9 mouse cellular contexts compared by ENCODE assay signal in the genomic region with DNA sequence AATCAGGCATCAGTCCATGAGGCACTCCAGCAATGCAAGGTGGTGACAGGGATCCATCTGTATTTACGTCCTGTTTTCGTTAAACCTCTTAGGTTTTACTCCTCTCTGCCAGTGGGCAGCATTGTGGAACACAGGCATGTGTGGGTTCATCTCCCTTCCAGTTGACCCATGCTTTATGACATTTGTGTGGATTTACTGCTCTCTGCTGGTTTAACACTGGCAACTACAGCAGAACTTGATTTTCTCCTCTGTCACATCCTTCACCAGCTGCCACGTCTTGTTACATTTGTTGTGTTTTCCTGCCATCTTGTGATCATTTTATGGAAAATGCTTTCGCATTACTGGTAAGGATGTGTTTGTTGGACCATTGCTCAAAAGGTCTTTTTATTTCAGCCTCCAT. TPM values are rescaled to one million over a fixed set of nuclear protein-coding genes. Genes with fewer than 3 reads are reported as not detected.
A peak's percentile ranks its signal among the peaks of the same experiment; 100 is the strongest.
DNase-seq lines count a peak whose midpoint lies in the region; ATAC-seq and TF ChIP-seq lines count a peak whose summit lies in the region.
"Had no signal": no experiment of that assay in that cellular context is flagged by ENCODE, and none has a peak within 500 bp of the region (broad histone marks: within the 10 kb centered on the region; RNA-seq: fewer than 3 reads in every experiment).

No protein-coding gene starts in this region.

- peak; percentile 62 for TF ChIP-seq CTCF in heart, adult 2 months (IDR thresholded peaks at IDR 0.05)
- TF ChIP-seq CTCF in lung, embryonic 14.5 days (IDR thresholded peaks at IDR 0.05; ENCODE audit: low read depth): peak; percentile 59
- no peak for TF ChIP-seq CTCF in thymus, adult 2 months (IDR thresholded peaks at IDR 0.05; ENCODE audit: borderline replicate concordance, control insufficient read depth, extremely low read depth, insufficient read depth, low read length, poor library complexity)

- DNase-seq in heart, adult 2 months: no peak
- no peak for DNase-seq in heart, postnatal 14 days
- DNase-seq in lung, embryonic 14.5 days: peak; percentile 67
- no peak for DNase-seq in lung, adult 18-20 months
- peak; percentile 5 for DNase-seq in embryo, embryonic 11.5 days (ENCODE audit: low read depth, low spot score)
- DNase-seq in retina, embryonic 14.5 days (ENCODE audit: low spot score): peak; percentile 44
- DNase-seq in thymus, adult 2 months: no peak

- H3K9ac ChIP-seq in heart, adult 2 months (ENCODE audit: low read depth, low read length): no peak overlapping the region
- no peak overlapping the region for H3K9ac ChIP-seq in lung, embryonic 14.5 days
- H3K9ac ChIP-seq in intestine, embryonic 15.5 days: no peak overlapping the region
- H3K9ac ChIP-seq: stomach, embryonic 15.5 days had no signal

- 35% methylated on average over 4 of the region's 4 CpGs for WGBS in heart, adult 2 months
- WGBS in lung, embryonic 14.5 days: 59% methylated on average over 4 of the region's 4 CpGs
- WGBS in thymus, adult 2 months: 79% methylated on average over 4 of the region's 4 CpGs
- 63% methylated on average over 4 of the region's 4 CpGs for WGBS in intestine, embryonic 15.5 days

- no peak overlapping the region for H3K4me3 ChIP-seq in heart, adult 2 months
- no peak overlapping the region for H3K4me3 ChIP-seq in lung, embryonic 14.5 days (ENCODE audit: low read depth, low read length)
- no peak overlapping the region for H3K4me3 ChIP-seq in thymus, adult 2 months (ENCODE audit: control insufficient read depth, insufficient read depth, low read length)
- H3K4me3 ChIP-seq in intestine, embryonic 15.5 days (replicated peaks): no peak overlapping the region
- H3K4me3 ChIP-seq: stomach, embryonic 15.5 days had no signal

- H3K4me2 ChIP-seq in lung, embryonic 14.5 days: no peak overlapping the region
- H3K4me2 ChIP-seq in intestine, embryonic 15.5 days (replicated peaks): no peak overlapping the region
- H3K4me2 ChIP-seq: stomach, embryonic 15.5 days had no signal

- no peak for TF ChIP-seq POLR2A in heart, adult 2 months (IDR thresholded peaks at IDR 0.05; ENCODE audit: insufficient read depth, low read depth, low read length)
- no peak for TF ChIP-seq POLR2A in thymus, adult 2 months (IDR thresholded peaks at IDR 0.05; ENCODE audit: control insufficient read depth, extremely low read depth, insufficient read depth, low read length, poor library complexity)

- H3K27me3 ChIP-seq in heart, adult 2 months (ENCODE audit: control insufficient read depth, insufficient read depth, low read length): no peaks in the 10 kb centered on the region
- no peaks in the 10 kb centered on the region for H3K27me3 ChIP-seq in lung, embryonic 14.5 days (ENCODE audit: insufficient read depth, low read length)
- no peaks in the 10 kb centered on the region for H3K27me3 ChIP-seq in thymus, adult 2 months (ENCODE audit: control insufficient read depth, insufficient read depth, low read length)
- no peaks in the 10 kb centered on the region for H3K27me3 ChIP-seq in intestine, embryonic 15.5 days (replicated peaks)
- H3K27me3 ChIP-seq: stomach, embryonic 15.5 days had no signal

- intact Hi-C loops in heart, adult 2 months (cut with DNase I): loop anchor here (1.0 kb wide), 1 partner anchor 361 kb away; no protein-coding TSS in a partner anchor
- intact Hi-C loops in heart, postnatal 14 days (cut with DNase I): loop anchor here (1.0 to 5.0 kb wide), 2 partner anchors 262 to 361 kb away; no protein-coding TSS in a partner anchor

- no peak for TF ChIP-seq EP300 in heart, adult 2 months (IDR thresholded peaks at IDR 0.05; ENCODE audit: insufficient read depth, low read depth, low read length)

- H3K27ac ChIP-seq in heart, adult 2 months: no peak overlapping the region
- H3K27ac ChIP-seq in lung, embryonic 14.5 days (ENCODE audit: low read depth): no peak overlapping the region
- no peak overlapping the region for H3K27ac ChIP-seq in thymus, adult 2 months (ENCODE audit: control insufficient read depth, insufficient read depth, low read length)
- H3K27ac ChIP-seq in intestine, embryonic 15.5 days: no peak overlapping the region
- H3K27ac ChIP-seq: stomach, embryonic 15.5 days had no signal

- H3K36me3 ChIP-seq in heart, adult 2 months (ENCODE audit: control insufficient read depth, insufficient read depth, low read length): no peaks in the 10 kb centered on the region
- no peaks in the 10 kb centered on the region for H3K36me3 ChIP-seq in lung, embryonic 14.5 days (ENCODE audit: insufficient read depth)
- no peaks in the 10 kb centered on the region for H3K36me3 ChIP-seq in thymus, adult 2 months (ENCODE audit: control insufficient read depth, insufficient read depth, low read length)
- no peaks in the 10 kb centered on the region for H3K36me3 ChIP-seq in intestine, embryonic 15.5 days
- H3K36me3 ChIP-seq: stomach, embryonic 15.5 days had no signal

- H3K4me1 ChIP-seq in heart, adult 2 months (ENCODE audit: control insufficient read depth, insufficient read depth, low read length): no peaks in the 10 kb centered on the region
- H3K4me1 ChIP-seq in lung, embryonic 14.5 days (ENCODE audit: insufficient read depth): no peaks in the 10 kb centered on the region
- H3K4me1 ChIP-seq in thymus, adult 2 months (replicated peaks; ENCODE audit: control insufficient read depth, insufficient read depth, low read length): no peaks in the 10 kb centered on the region
- no peaks in the 10 kb centered on the region for H3K4me1 ChIP-seq in intestine, embryonic 15.5 days (replicated peaks)
- H3K4me1 ChIP-seq: stomach, embryonic 15.5 days had no signal

- ATAC-seq in lung, embryonic 14.5 days (ENCODE audit: insufficient read depth): peak; percentile 47; the same call in 1 of the 2 replicates
- ATAC-seq in intestine, embryonic 15.5 days: no peak

- no peaks in the 10 kb centered on the region for H3K79me2 ChIP-seq in heart, adult 2 months (replicated peaks; ENCODE audit: control insufficient read depth, insufficient read depth, low read length)

- H3K9me3 ChIP-seq in lung, embryonic 14.5 days (ENCODE audit: low read depth, low read length): no peaks in the 10 kb centered on the region
- H3K9me3 ChIP-seq in intestine, embryonic 15.5 days: no peaks in the 10 kb centered on the region
- H3K9me3 ChIP-seq: stomach, embryonic 15.5 days had no signal

RNA-seq across cellular contexts. Expression of a gene that starts 20.6 kb away (rescaled TPM):
- 10 to 100 TPM; 64.0 to 64.9 TPM for total RNA-seq in heart, adult 2 months (2021)
- 24.5 and 45.7 TPM in 2 replicates for polyA plus RNA-seq in heart, adult 2 months (2012; rRNA removed)
- total RNA-seq in heart, postnatal 14 days (2021): 10 to 100 TPM; 74.4 to 78.1 TPM
- polyA plus RNA-seq in lung, embryonic 14.5 days (2014; fragmentation: Nextera tagmentation; extraction: Ambion mirVana): 30.2 and 33.9 TPM in 2 replicates
- polyA plus RNA-seq in thymus, adult 2 months (2012; rRNA removed): 15.9 and 16.7 TPM in 2 replicates
- polyA plus RNA-seq in intestine, embryonic 15.5 days (2015; fragmentation: Nextera tagmentation; extraction: Ambion mirVana): 31.2 and 35.1 TPM in 2 replicates

Comparison
In these comparisons a context has a peak if more than half of its experiments do, and no peak if none do; other contexts are left out.
1. DNase-seq: peak in lung, embryonic 14.5 days (single experiment), embryo, embryonic 11.5 days (single experiment) and retina, embryonic 14.5 days (single experiment); none in heart, adult 2 months (0 of 2), heart, postnatal 14 days (0 of 2), lung, adult 18-20 months (0 of 2) and thymus, adult 2 months (single experiment).